Mouse (Mus musculus) hindbrain, embryonic 14.5 days (tissue): ENCODE data around the gene Ssr2. TPM values are rescaled to one million over a fixed set of nuclear protein-coding genes. Genes with fewer than 3 reads are reported as not detected.
"Not testable (repeated sequence)": the region's sequence is repeated elsewhere in the genome, so short reads cannot be mapped to it uniquely, and the experiment has no call there.

Experiments used
- ATAC-seq: fragments of 200-750 bp; cut with Nextera tagmentation; 2 replicates; pipeline ENCODE4 v1.8.0; 2017; ENCODE audit warnings: moderate number of reproducible peaks, mild to moderate bottlenecking, moderate TSS enrichment, moderate library complexity; ENCODE audit not compliant: low FRiP score
- DNase-seq: peaks from one replicate; pipeline ENCODE4 v3.0.0-alpha.2; 2015; ENCODE audit warnings: low spot score
- H3K27ac ChIP-seq: fragments of 300-500 bp; sonication (generic); 2 replicates; pipeline ENCODE4 v1.5.1; 2014; ENCODE audit warnings: mild to moderate bottlenecking, moderate library complexity
- H3K27me3 ChIP-seq: fragments of 300-500 bp; sonication (generic); 2 replicates; pipeline ENCODE4 v1.6.1; 2014; ENCODE audit warnings: mild to moderate bottlenecking, low read length, mixed read lengths; ENCODE audit not compliant: control insufficient read depth, insufficient read depth
- H3K36me3 ChIP-seq: fragments of 300-500 bp; sonication (generic); replicated peaks from 2 replicates; pipeline ENCODE4 v1.6.1; 2014; ENCODE audit not compliant: control insufficient read depth, insufficient read depth
- H3K4me1 ChIP-seq: fragments of 300-500 bp; sonication (generic); replicated peaks from 2 replicates; pipeline ENCODE4 v1.6.1; 2014; ENCODE audit warnings: antibody characterized with exemption, low read length, mixed read lengths; ENCODE audit not compliant: control insufficient read depth, insufficient read depth
- H3K4me2 ChIP-seq: fragments of 300-500 bp; sonication (generic); replicated peaks from 2 replicates; pipeline ENCODE4 v1.6.1; 2014; ENCODE audit warnings: mild to moderate bottlenecking, moderate library complexity
- H3K4me3 ChIP-seq: fragments of 300-500 bp; sonication (generic); replicated peaks from 2 replicates; pipeline ENCODE4 v1.5.1; 2014; ENCODE audit warnings: mild to moderate bottlenecking, low read length
- H3K9ac ChIP-seq: fragments of 300-500 bp; sonication (generic); 2 replicates; pipeline ENCODE4 v1.6.1; 2014
- H3K9me3 ChIP-seq: fragments of 300-500 bp; sonication (generic); 2 replicates; pipeline ENCODE4 v1.6.1; 2016; ENCODE audit warnings: low read length; ENCODE audit not compliant: control insufficient read depth
- WGBS: fragments of 180-500 bp; shearing (Covaris S2); extraction: QIAGEN DNeasy Blood & Tissue Kit; methylation state at CpG from one replicate; pipeline ENCODE4 v1.1.7; 2014; 5-methylcytosine and 5-hydroxymethylcytosine counted together
- polyA plus RNA-seq: library from polyadenylated mRNA; unstranded; fragments of >200 nt; fragmentation: Nextera tagmentation; extraction: Ambion mirVana; gene quantifications from 2 replicates; pipeline ENCODE4 v1.2.1, GENCODE M21; 2014

Gene Ssr2
- polyA plus RNA-seq, 1 experiment from 2014 or later: 129 TPM

DNA sequence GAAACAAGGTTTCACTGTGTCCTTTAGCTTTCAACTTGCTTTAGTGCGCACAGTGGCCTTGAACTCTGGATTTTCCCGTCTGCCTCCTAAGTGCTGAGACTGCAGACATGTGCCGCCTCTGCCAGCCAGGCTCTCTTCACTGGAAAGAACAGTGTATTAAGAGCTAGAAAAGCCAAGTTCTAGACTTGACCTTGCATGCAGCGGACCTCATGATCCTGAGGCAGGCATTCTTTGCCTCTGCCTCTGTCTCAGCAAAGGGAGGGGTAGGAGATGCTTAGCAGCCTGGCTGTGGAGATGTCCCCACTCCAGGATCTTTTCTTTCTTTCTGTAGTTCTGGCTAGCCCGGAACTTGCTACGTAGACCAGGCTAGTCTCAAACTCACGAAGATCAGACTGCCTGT, 29.2 kb downstream of the Ssr2 start:
- 98% methylated on average over 7 of the region's 7 CpGs for WGBS
- ATAC-seq: no peak
- DNase-seq: no peak
- no peak overlapping the region for H3K27ac ChIP-seq
- H3K4me3 ChIP-seq: no peak overlapping the region
- H3K9me3 ChIP-seq: no peaks in the 10 kb centered on the region
- no peak overlapping the region for H3K9ac ChIP-seq
- 0 out of 2 replicates have a peak, but pooled peaks cover 6% of the 10 kb centered on the region for H3K4me1 ChIP-seq
- no peaks in the 10 kb centered on the region for H3K27me3 ChIP-seq
- H3K4me2 ChIP-seq: no peak overlapping the region
- H3K36me3 ChIP-seq: no peaks in the 10 kb centered on the region

DNA sequence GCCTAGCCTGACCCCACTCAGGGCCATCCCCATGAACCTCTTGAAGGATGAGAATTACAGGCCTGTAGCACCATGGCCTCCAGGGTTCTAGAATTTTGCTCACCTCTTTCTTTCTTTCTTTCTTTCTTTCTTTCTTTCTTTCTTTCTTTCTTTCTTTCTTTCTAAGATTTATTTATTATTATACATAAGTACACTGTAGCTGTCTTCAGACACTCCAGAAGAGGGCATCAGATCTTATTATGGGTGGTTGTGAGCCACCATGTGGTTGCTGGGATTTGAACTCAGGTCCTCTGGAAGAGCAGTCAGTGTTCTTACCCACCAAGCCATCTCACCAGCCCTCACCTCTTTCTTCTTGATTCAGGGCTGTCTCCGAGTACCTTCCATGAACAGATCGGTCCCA, 30.0 kb downstream of the Ssr2 start, which contains the start of gene Arhgef2:
Gene Arhgef2 (plus strand): TSS at position 301 of the 400 bp plus-strand sequence.
- not testable (repeated sequence) for H3K27me3 ChIP-seq, H3K27ac ChIP-seq, DNase-seq, H3K4me1 ChIP-seq, H3K9me3 ChIP-seq, ATAC-seq, H3K36me3 ChIP-seq, H3K9ac ChIP-seq, H3K4me3 ChIP-seq
- 96% methylated on average over 2 of the region's 2 CpGs for WGBS
- peak within 1 kb of the TSS; percentile 54; the same call in 1 of the 2 replicates for H3K4me2 ChIP-seq

DNA sequence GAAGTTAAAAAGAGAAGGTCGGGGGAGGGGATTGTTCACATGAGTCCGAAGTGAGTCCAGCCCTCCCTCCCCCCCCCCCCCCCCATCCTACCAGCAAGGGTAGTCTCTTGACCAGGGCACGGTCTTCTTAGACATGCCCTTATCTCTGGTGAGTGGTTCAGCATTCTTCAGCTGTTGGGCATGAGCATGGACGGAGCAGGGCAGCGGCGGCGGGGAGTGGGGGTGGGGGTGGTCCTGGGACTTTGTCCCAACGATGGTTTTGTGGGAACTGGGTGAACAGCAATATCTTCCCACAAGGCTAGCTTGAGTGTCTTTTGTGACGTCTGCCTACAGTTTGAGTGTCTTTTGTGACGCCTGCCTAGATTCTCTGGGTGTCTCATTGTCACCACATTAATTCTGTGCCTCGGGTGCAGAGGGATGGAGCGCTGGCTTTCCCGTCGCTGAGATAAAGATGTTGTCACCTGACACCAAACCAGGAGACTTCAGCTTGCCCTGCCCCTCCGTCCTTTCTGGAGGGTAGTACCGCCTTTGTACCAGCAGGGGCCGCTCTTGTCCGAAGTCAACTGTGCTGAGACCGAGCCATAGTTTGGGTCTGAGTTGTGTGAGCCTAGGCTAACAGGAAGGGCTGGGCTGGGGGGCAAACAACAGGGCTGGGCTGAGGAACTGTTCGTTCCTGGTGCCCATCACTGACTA, 31.5 kb downstream of the Ssr2 start:
- Histone ChIP-seq H3K27ac (no peak overlapping the region), H3K9me3 (no peaks in the 10 kb centered on the region), H3K4me2 (peak overlapping the region; percentile 54), H3K27me3 (no peaks in the 10 kb centered on the region), H3K36me3 (no peaks in the 10 kb centered on the region), H3K9ac (peak overlapping the region; percentile 50), H3K4me3 (peak overlapping the region; percentile 21), H3K4me1 (0 out of 2 replicates have a peak, but pooled peaks cover 6% of the 10 kb centered on the region)
- WGBS: under 1% methylated on average over 20 of the region's 20 CpGs
- peak; percentile 93 for DNase-seq
- ATAC-seq: peak; percentile 85

DNA sequence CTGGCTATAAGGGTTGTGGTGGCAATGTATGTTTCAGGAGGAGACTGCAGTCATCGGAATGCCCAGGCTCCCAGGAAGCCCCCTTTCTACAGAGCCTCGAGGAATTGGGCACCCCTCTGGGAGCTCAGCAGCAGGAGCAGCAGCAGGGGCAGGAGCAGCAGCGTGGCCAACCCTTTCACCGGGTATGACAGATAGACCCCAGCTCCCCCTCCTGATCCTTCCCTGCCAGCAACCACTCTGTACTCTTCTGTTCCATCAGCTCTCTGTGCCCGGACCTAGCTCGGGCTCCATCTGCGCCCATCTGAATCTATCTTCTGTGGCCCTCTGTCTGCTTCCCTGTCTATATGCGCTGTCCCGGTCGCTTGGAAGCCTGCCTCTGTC, 32.1 kb downstream of the Ssr2 start:
- 0 out of 2 replicates have a peak, but pooled peaks cover 6% of the 10 kb centered on the region for H3K4me1 ChIP-seq
- H3K9me3 ChIP-seq: no peaks in the 10 kb centered on the region
- DNase-seq (no peak), ATAC-seq (peak; percentile 63)
- no peaks in the 10 kb centered on the region for H3K27me3 ChIP-seq
- no peak overlapping the region for H3K27ac ChIP-seq
- H3K9ac ChIP-seq: peak overlapping the region; percentile 50; the same call in 1 of the 2 replicates
- WGBS: 14% methylated on average over 10 of the region's 10 CpGs
- peak overlapping the region; percentile 54 for H3K4me2 ChIP-seq
- H3K36me3 ChIP-seq: no peaks in the 10 kb centered on the region
- H3K4me3 ChIP-seq: peak overlapping the region; percentile 21; the same call in 1 of the 2 replicates

DNA sequence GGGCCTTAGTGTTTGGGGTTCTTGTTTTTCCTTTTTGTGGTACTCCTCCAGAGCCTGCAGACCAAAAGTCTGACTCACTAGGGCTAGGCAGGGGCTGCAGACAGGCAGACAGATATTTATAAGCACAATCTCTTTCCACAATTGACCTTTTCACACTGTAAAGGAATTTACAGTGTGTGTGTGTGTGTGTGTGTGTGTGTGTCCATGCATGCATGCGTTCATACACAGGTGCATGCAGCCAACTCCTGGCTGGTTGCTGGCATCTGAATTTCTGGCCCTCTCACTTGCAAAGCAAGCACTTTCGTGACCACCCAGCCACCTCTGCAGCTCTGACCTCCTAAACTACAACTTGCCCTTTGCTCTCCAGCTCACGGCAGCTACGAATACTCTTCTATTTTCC, 33.4 kb downstream of the Ssr2 start:
- 73% methylated on average over 4 of the region's 4 CpGs for WGBS
- H3K4me2 ChIP-seq: no peak overlapping the region
- 0 out of 2 replicates have a peak, but pooled peaks cover 6% of the 10 kb centered on the region for H3K4me1 ChIP-seq
- H3K36me3 ChIP-seq: no peaks in the 10 kb centered on the region
- H3K9ac ChIP-seq: no peak overlapping the region
- ATAC-seq (no peak), DNase-seq (no peak)
- H3K27ac ChIP-seq: no peak overlapping the region
- no peaks in the 10 kb centered on the region for H3K9me3 ChIP-seq
- no peak overlapping the region for H3K4me3 ChIP-seq
- H3K27me3 ChIP-seq: no peaks in the 10 kb centered on the region

GRCm38 (mm10) chr3:88614418-88614817, 38.7 kb downstream of the Ssr2 start:
- Histone ChIP-seq H3K27ac (no peak overlapping the region), H3K4me1 (0 out of 2 replicates have a peak, but pooled peaks cover 9% of the 10 kb centered on the region), H3K4me3 (no peak overlapping the region), H3K4me2 (no peak overlapping the region), H3K36me3 (no peaks in the 10 kb centered on the region), H3K9ac (no peak overlapping the region), H3K27me3 (no peaks in the 10 kb centered on the region), H3K9me3 (no peaks in the 10 kb centered on the region)
- DNase-seq (no peak), ATAC-seq (no peak)
- WGBS: 83% methylated on average over 8 of the region's 8 CpGs

DNA sequence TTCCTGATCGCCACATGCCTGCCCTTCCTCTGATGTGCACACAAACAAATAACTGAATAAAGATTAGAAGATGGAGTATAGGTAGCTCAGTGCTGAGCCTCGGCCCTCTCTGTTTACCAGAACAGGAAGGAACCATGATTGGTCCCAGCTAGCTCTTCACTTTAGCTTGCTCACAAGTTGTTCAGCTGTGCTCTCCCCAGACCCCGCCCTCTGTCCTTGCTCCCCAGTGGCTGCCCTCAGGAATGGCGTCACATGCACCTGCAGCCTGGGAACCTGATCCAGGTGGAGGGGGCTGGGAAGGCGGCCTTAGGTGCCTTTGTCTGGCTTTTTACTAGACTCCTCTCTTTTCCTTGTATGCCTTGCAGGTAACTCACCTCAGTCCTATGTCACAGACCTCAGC, 39.4 kb downstream of the Ssr2 start:
- Histone ChIP-seq H3K36me3 (no peaks in the 10 kb centered on the region), H3K27ac (no peak overlapping the region)

GRCm38 (mm10) chr3:88615902-88616391, 40.3 kb downstream of the Ssr2 start:
- 39% methylated on average over 9 of the region's 9 CpGs for WGBS
- Histone ChIP-seq H3K9ac (peak overlapping the region; percentile 1; the same call in 1 of the 2 replicates), H3K36me3 (no peaks in the 10 kb centered on the region), H3K4me2 (no peak overlapping the region), H3K4me3 (no peak overlapping the region), H3K27me3 (no peaks in the 10 kb centered on the region), H3K9me3 (no peaks in the 10 kb centered on the region), H3K27ac (no peak overlapping the region), H3K4me1 (peaks cover 16% of the 10 kb centered on the region)
- DNase-seq (no peak), ATAC-seq (no peak; the same call in 1 of the 2 replicates)

More for the DNA sequence above, 39.4 kb downstream of the Ssr2 start:
- Histone ChIP-seq H3K4me1 (peaks cover 9% of the 10 kb centered on the region; the same call in 1 of the 2 replicates), H3K4me3 (no peak overlapping the region), H3K4me2 (no peak overlapping the region), H3K9me3 (no peaks in the 10 kb centered on the region), H3K27me3 (no peaks in the 10 kb centered on the region), H3K9ac (no peak overlapping the region)
- no peak for ATAC-seq
- no peak for DNase-seq
- 81% methylated on average over 5 of the region's 5 CpGs for WGBS

DNA sequence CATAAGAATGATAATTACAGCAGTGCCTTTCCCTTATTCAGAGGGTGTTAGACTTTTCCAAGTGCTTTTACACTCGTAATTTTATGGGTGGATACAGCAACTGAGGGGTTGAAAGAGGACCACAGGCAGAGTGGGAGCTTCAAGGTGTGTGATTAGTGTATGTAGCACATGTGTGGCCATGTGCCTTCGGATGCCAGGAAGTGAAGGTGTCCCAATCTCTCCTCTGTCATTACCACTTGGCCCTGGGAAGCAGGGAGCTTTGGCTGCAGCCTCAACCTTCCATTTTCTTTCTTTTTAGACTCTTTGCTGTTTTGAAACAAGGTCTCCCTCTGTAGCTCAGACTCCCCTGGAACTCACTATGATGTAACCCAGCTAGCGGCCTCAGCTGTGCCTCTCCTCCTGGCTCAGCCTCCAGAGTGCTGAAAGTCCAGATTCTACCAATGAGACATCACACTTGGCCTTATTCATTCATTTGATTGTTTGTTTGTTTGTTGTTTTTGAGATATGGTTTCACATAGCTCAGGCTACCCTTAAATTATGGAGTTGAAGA, 41.4 kb downstream of the Ssr2 start:
- no peak overlapping the region for H3K4me3 ChIP-seq
- no peak for DNase-seq
- peaks cover 16% of the 10 kb centered on the region for H3K4me1 ChIP-seq
- 82% methylated on average over 3 of the region's 3 CpGs for WGBS
- no peaks in the 10 kb centered on the region for H3K27me3 ChIP-seq
- H3K27ac ChIP-seq: no peak overlapping the region
- H3K9me3 ChIP-seq: no peaks in the 10 kb centered on the region
- H3K4me2 ChIP-seq: no peak overlapping the region
- no peak for ATAC-seq
- H3K9ac ChIP-seq: no peak overlapping the region
- H3K36me3 ChIP-seq: no peaks in the 10 kb centered on the region
